Mouse (Mus musculus) limb, embryonic 12.5 days (tissue): ENCODE measurements at regions not wholly inside any gene's neighbourhood (a gene's known extent, or its start where the extent isn't known, plus 50 kb on each side); places are given as distances from the start of the nearest gene placed in this dataset.

Experiments used
- ATAC-seq: fragments of 200-750 bp; cut with Nextera tagmentation; 2 replicates; pipeline ENCODE4 v1.8.0; 2017; ENCODE audit warnings: low read depth, moderate TSS enrichment; ENCODE audit not compliant: insufficient number of reproducible peaks, insufficient read depth, low FRiP score, low TSS enrichment
- H3K27ac ChIP-seq: fragments of 300-500 bp; sonication (generic); 2 replicates; pipeline ENCODE4 v1.5.1; 2016; ENCODE audit warnings: mild to moderate bottlenecking, moderate library complexity
- H3K27me3 ChIP-seq: fragments of 300-500 bp; sonication (generic); 2 replicates; pipeline ENCODE4 v1.6.1; 2016; ENCODE audit warnings: mild to moderate bottlenecking, moderate library complexity
- H3K36me3 ChIP-seq: fragments of 300-500 bp; sonication (generic); 2 replicates; pipeline ENCODE4 v1.6.1; 2016; ENCODE audit warnings: mild to moderate bottlenecking, moderate library complexity
- H3K4me1 ChIP-seq: fragments of 300-500 bp; sonication (generic); replicated peaks from 2 replicates; pipeline ENCODE4 v1.6.1; 2016
- H3K4me2 ChIP-seq: fragments of 300-500 bp; sonication (generic); 2 replicates; pipeline ENCODE4 v1.6.1; 2016; ENCODE audit warnings: mild to moderate bottlenecking, moderate library complexity
- H3K4me3 ChIP-seq: fragments of 300-500 bp; sonication (generic); replicated peaks from 2 replicates; pipeline ENCODE4 v1.5.1; 2016; ENCODE audit warnings: mild to moderate bottlenecking
- H3K9ac ChIP-seq: fragments of 300-500 bp; sonication (generic); replicated peaks from 2 replicates; pipeline ENCODE4 v1.6.1; 2016; ENCODE audit warnings: mild to moderate bottlenecking, moderate library complexity
- H3K9me3 ChIP-seq: fragments of 300-500 bp; sonication (generic); 2 replicates; pipeline ENCODE4 v1.6.1; 2016; ENCODE audit warnings: mild to moderate bottlenecking, moderate library complexity
- WGBS: fragments of 180-500 bp; shearing (Covaris S2); methylation state at CpG from one replicate; pipeline ENCODE4 v1.1.7; 2016; 5-methylcytosine and 5-hydroxymethylcytosine counted together

GRCm38 (mm10) chr7:137841044-137841443 is 403.6 kb downstream of the Glrx3 start:
- ATAC-seq, result no peak
- 42% methylated on average over 5 of the region's 5 CpGs for WGBS
- no peak overlapping the region for H3K9ac ChIP-seq

GRCm38 (mm10) chr7:137841456-137842100 is 404.2 kb downstream of the Glrx3 start:
- H3K4me3 ChIP-seq, result no peak overlapping the region
- no peak overlapping the region for H3K9ac ChIP-seq
- peaks cover 19% of the 10 kb centered on the region; the same call in 1 of the 2 replicates for H3K4me1 ChIP-seq
- H3K27ac ChIP-seq, result no peak overlapping the region
- no peaks in the 10 kb centered on the region for H3K27me3 ChIP-seq
- no peak for ATAC-seq
- 17% methylated on average over 8 of the region's 8 CpGs for WGBS
- H3K9me3 ChIP-seq, result no peaks in the 10 kb centered on the region
- H3K4me2 ChIP-seq, result no peak overlapping the region
- H3K36me3 ChIP-seq, result no peaks in the 10 kb centered on the region

More at GRCm38 (mm10) chr7:137841044-137841443, 403.6 kb downstream of the Glrx3 start:
- Histone ChIP-seq H3K27me3 (no peaks in the 10 kb centered on the region), H3K27ac (no peak overlapping the region), H3K4me3 (no peak overlapping the region), H3K4me1 (peaks cover 19% of the 10 kb centered on the region; the same call in 1 of the 2 replicates), H3K9me3 (no peaks in the 10 kb centered on the region), H3K36me3 (no peaks in the 10 kb centered on the region), H3K4me2 (no peak overlapping the region)

- no peak overlapping the region for H3K27ac ChIP-seq
- H3K9ac ChIP-seq, result no peak overlapping the region
- H3K4me2 ChIP-seq, result no peak overlapping the region
- 83% methylated on average over 11 of the region's 11 CpGs for WGBS
- 0 out of 2 replicates have a peak, but pooled peaks cover 7% of the 10 kb centered on the region for H3K4me1 ChIP-seq
- ATAC-seq, result no peak
- no peak overlapping the region for H3K4me3 ChIP-seq
- no peaks in the 10 kb centered on the region for H3K27me3 ChIP-seq
- no peaks in the 10 kb centered on the region for H3K9me3 ChIP-seq
- H3K36me3 ChIP-seq, result no peaks in the 10 kb centered on the region
Observed at GRCm38 (mm10) chr7:137847856-137848255, 410.4 kb downstream of the Glrx3 start.

- 28% methylated on average over 4 of the region's 4 CpGs for WGBS
- ATAC-seq, result no peak
Observed at GRCm38 (mm10) chr7:137851061-137851460, 413.6 kb downstream of the Glrx3 start.

GRCm38 (mm10) chr7:137859681-137860080 is 422.3 kb downstream of the Glrx3 start:
- H3K4me1 ChIP-seq, result no peaks in the 10 kb centered on the region; the same call in none of the 2 replicates
- ATAC-seq, result no peak
- WGBS, result 73% methylated on average over 3 of the region's 3 CpGs
- no peaks in the 10 kb centered on the region for H3K27me3 ChIP-seq
- no peak overlapping the region for H3K4me2 ChIP-seq
- H3K9me3 ChIP-seq, result no peaks in the 10 kb centered on the region
- no peaks in the 10 kb centered on the region for H3K36me3 ChIP-seq
- H3K4me3 ChIP-seq, result no peak overlapping the region
- no peak overlapping the region for H3K27ac ChIP-seq
- H3K9ac ChIP-seq, result no peak overlapping the region

More at GRCm38 (mm10) chr7:137851061-137851460, 413.6 kb downstream of the Glrx3 start:
- Histone ChIP-seq H3K9me3 (no peaks in the 10 kb centered on the region), H3K27ac (no peak overlapping the region), H3K9ac (no peak overlapping the region), H3K4me2 (no peak overlapping the region), H3K27me3 (no peaks in the 10 kb centered on the region), H3K4me1 (0 out of 2 replicates have a peak, but pooled peaks cover 7% of the 10 kb centered on the region), H3K36me3 (no peaks in the 10 kb centered on the region), H3K4me3 (no peak overlapping the region)

- Histone ChIP-seq H3K27ac (no peak overlapping the region), H3K4me1 (no peaks in the 10 kb centered on the region; the same call in none of the 2 replicates), H3K36me3 (no peaks in the 10 kb centered on the region), H3K4me3 (no peak overlapping the region), H3K9ac (no peak overlapping the region), H3K4me2 (no peak overlapping the region), H3K27me3 (no peaks in the 10 kb centered on the region), H3K9me3 (no peaks in the 10 kb centered on the region)
- no peak for ATAC-seq
- 83% methylated on average over 8 of the region's 8 CpGs for WGBS
Observed at GRCm38 (mm10) chr7:137860520-137860919, 423.1 kb downstream of the Glrx3 start.

GRCm38 (mm10) chr7:137864912-137865311 is 427.5 kb downstream of the Glrx3 start:
- WGBS, result 44% methylated on average over 4 of the region's 4 CpGs
- no peak overlapping the region for H3K4me2 ChIP-seq
- no peaks in the 10 kb centered on the region; the same call in none of the 2 replicates for H3K4me1 ChIP-seq
- H3K4me3 ChIP-seq, result no peak overlapping the region
- H3K27ac ChIP-seq, result no peak overlapping the region
- H3K27me3 ChIP-seq, result no peaks in the 10 kb centered on the region
- no peak overlapping the region for H3K9ac ChIP-seq
- H3K36me3 ChIP-seq, result no peaks in the 10 kb centered on the region
- H3K9me3 ChIP-seq, result no peaks in the 10 kb centered on the region
- ATAC-seq, result no peak

- 58% methylated on average over 7 of the region's 7 CpGs for WGBS
- ATAC-seq, result no peak
- Histone ChIP-seq H3K9ac (no peak overlapping the region), H3K4me1 (no peaks in the 10 kb centered on the region; the same call in none of the 2 replicates), H3K36me3 (no peaks in the 10 kb centered on the region), H3K9me3 (no peaks in the 10 kb centered on the region), H3K4me3 (no peak overlapping the region), H3K4me2 (no peak overlapping the region), H3K27ac (no peak overlapping the region), H3K27me3 (no peaks in the 10 kb centered on the region)
Observed at GRCm38 (mm10) chr7:137865457-137865856, 428.0 kb downstream of the Glrx3 start.

- Histone ChIP-seq H3K27me3 (no peaks in the 10 kb centered on the region), H3K4me1 (no peaks in the 10 kb centered on the region; the same call in none of the 2 replicates), H3K27ac (no peak overlapping the region), H3K9ac (no peak overlapping the region), H3K36me3 (no peaks in the 10 kb centered on the region), H3K4me2 (no peak overlapping the region), H3K9me3 (no peaks in the 10 kb centered on the region), H3K4me3 (no peak overlapping the region)
- no peak for ATAC-seq
- WGBS, result 73% methylated on average over 6 of the region's 6 CpGs
Observed at GRCm38 (mm10) chr7:137866880-137867279, 429.5 kb downstream of the Glrx3 start.

GRCm38 (mm10) chr7:137868501-137868900 is 431.1 kb downstream of the Glrx3 start:
- ATAC-seq, result no peak
- Histone ChIP-seq H3K4me1 (no peaks in the 10 kb centered on the region; the same call in 1 of the 2 replicates), H3K9ac (no peak overlapping the region), H3K36me3 (no peaks in the 10 kb centered on the region), H3K4me3 (no peak overlapping the region), H3K9me3 (no peaks in the 10 kb centered on the region), H3K27me3 (no peaks in the 10 kb centered on the region), H3K4me2 (no peak overlapping the region), H3K27ac (no peak overlapping the region)
- 73% methylated on average over 3 of the region's 3 CpGs for WGBS

GRCm38 (mm10) chr7:137875306-137875705 is 437.9 kb downstream of the Glrx3 start:
- WGBS, result 90% methylated on average over 2 of the region's 2 CpGs
- H3K27me3 ChIP-seq, result no peaks in the 10 kb centered on the region
- no peak overlapping the region for H3K27ac ChIP-seq
- H3K4me1 ChIP-seq, result no peaks in the 10 kb centered on the region
- H3K36me3 ChIP-seq, result no peaks in the 10 kb centered on the region
- no peaks in the 10 kb centered on the region for H3K9me3 ChIP-seq
- no peak overlapping the region for H3K4me2 ChIP-seq
- no peak for ATAC-seq
- no peak overlapping the region for H3K4me3 ChIP-seq
- H3K9ac ChIP-seq, result no peak overlapping the region

- 73% methylated on average over 12 of the region's 12 CpGs for WGBS
- no peak for ATAC-seq
Observed at GRCm38 (mm10) chr7:137879296-137879695, 441.9 kb downstream of the Glrx3 start.

More at GRCm38 (mm10) chr7:137879296-137879695, 441.9 kb downstream of the Glrx3 start:
- Histone ChIP-seq H3K4me2 (no peak overlapping the region), H3K4me3 (no peak overlapping the region), H3K36me3 (no peaks in the 10 kb centered on the region), H3K9ac (no peak overlapping the region), H3K9me3 (no peaks in the 10 kb centered on the region), H3K27ac (no peak overlapping the region), H3K27me3 (no peaks in the 10 kb centered on the region), H3K4me1 (peaks cover 24% of the 10 kb centered on the region)
